9 mouse cellular contexts compared by ENCODE assay signal in genomic region chr16:48570354-48570753, GRCm38 (mm10).
A peak's percentile ranks its signal among the peaks of the same experiment; 100 is the strongest.
DNase-seq lines count a peak whose midpoint lies in the region; TF ChIP-seq lines count a peak whose summit lies in the region.
"Had no signal": no experiment of that assay in that cellular context is flagged by ENCODE, and none has a peak within 500 bp of the region (broad histone marks: within the 10 kb centered on the region; RNA-seq: fewer than 3 reads in every experiment).

No protein-coding gene starts in this region.

- peak; percentile 85 for TF ChIP-seq CTCF in cortical plate, adult 2 months (IDR thresholded peaks at IDR 0.05; ENCODE audit: extremely low read depth, insufficient read depth, low read length)
- peak; percentile 92 for TF ChIP-seq CTCF in lung, adult 2 months (IDR thresholded peaks at IDR 0.05; ENCODE audit: insufficient read depth, low read length)
- peak; percentile 77 for TF ChIP-seq CTCF in olfactory bulb, adult 2 months (IDR thresholded peaks at IDR 0.05; ENCODE audit: insufficient read depth, low read depth, low read length)

- intact Hi-C loops in heart, postnatal 10 days (cut with DNase I) = no loop called here

- H3K4me3 ChIP-seq in cortical plate, adult 2 months (ENCODE audit: insufficient read depth, low read length) = no peak overlapping the region
- H3K4me3 ChIP-seq in lung, adult 2 months (replicated peaks; ENCODE audit: extremely low read depth, low read depth, low read length) = no peak overlapping the region
- no peak overlapping the region for H3K4me3 ChIP-seq in olfactory bulb, adult 2 months (ENCODE audit: insufficient read depth, low read depth, low read length)
- H3K4me3 ChIP-seq: embryonic facial prominence, embryonic 15.5 days had no signal

- DNase-seq in B cell, adult 2 months = peak; percentile 12 to 24
- peak; percentile 51 to 85 for DNase-seq in adrenal gland, adult (ENCODE audit: inconsistent age in 2 of 2, low spot score in 1 of 2)
- peak; percentile 60 to 75 for DNase-seq in heart, postnatal 10 days
- DNase-seq in kidney, postnatal 25 days = peak; percentile 76 to 86
- peak; percentile 62 for DNase-seq in lung, adult 2 months
- DNase-seq in thymus, postnatal 0 days (ENCODE audit: low spot score) = peak; percentile 68

- no peak overlapping the region for H3K27ac ChIP-seq in cortical plate, adult 2 months (ENCODE audit: insufficient read depth, low read length)
- no peak overlapping the region for H3K27ac ChIP-seq in olfactory bulb, adult 2 months (ENCODE audit: insufficient read depth, low read depth, low read length)
- H3K27ac ChIP-seq: embryonic facial prominence, embryonic 15.5 days had no signal

- 19% methylated on average over 9 of the region's 9 CpGs for WGBS in lung, adult 2 months
- WGBS in olfactory bulb, adult 2 months = 17% methylated on average over 9 of the region's 9 CpGs

- no peak for TF ChIP-seq POLR2A in cortical plate, adult 2 months (IDR thresholded peaks at IDR 0.05; ENCODE audit: extremely low read depth, insufficient read depth, low read length)
- TF ChIP-seq POLR2A in lung, adult 2 months (IDR thresholded peaks at IDR 0.05; ENCODE audit: borderline replicate concordance, extremely low read depth, low read depth, low read length) = no peak
- TF ChIP-seq POLR2A in olfactory bulb, adult 2 months (IDR thresholded peaks at IDR 0.05; ENCODE audit: insufficient read depth, low read depth, low read length) = no peak

- no peaks in the 10 kb centered on the region for H3K4me1 ChIP-seq in cortical plate, adult 2 months (ENCODE audit: control insufficient read depth, insufficient read depth, low read length)
- no peaks in the 10 kb centered on the region for H3K4me1 ChIP-seq in lung, adult 2 months (ENCODE audit: control insufficient read depth, insufficient read depth, low read length)
- H3K4me1 ChIP-seq in olfactory bulb, adult 2 months (ENCODE audit: control insufficient read depth, insufficient read depth, low read length) = no peaks in the 10 kb centered on the region
- H3K4me1 ChIP-seq: embryonic facial prominence, embryonic 15.5 days had no signal

Comparison
In these comparisons a context has a peak if more than half of its experiments do, and no peak if none do; other contexts are left out.
1. DNase-seq: peak in every context shown above with its lines; median percentile 81 in kidney, postnatal 25 days; 68 in adrenal gland, adult; 68 in thymus, postnatal 0 days; 68 in heart, postnatal 10 days; 62 in lung, adult 2 months; 18 in B cell, adult 2 months.